Mouse (Mus musculus): ENCODE results near the gene Rtn4.
A peak's percentile ranks its signal among the peaks of the same experiment; 100 is the strongest.
"Not testable (repeated sequence)": the region's sequence is repeated elsewhere in the genome, so short reads cannot be mapped to it uniquely, and the experiment has no call there.

The Rtn4 gene

GRCm38 (mm10) chr11:29692683-29693272 is at the start of gene Rtn4:
Gene Rtn4, plus strand, starts transcription at chr11:29692947.
- peak; percentile 98 for DNase-seq (ENCODE audit: low spot score)

DNA sequence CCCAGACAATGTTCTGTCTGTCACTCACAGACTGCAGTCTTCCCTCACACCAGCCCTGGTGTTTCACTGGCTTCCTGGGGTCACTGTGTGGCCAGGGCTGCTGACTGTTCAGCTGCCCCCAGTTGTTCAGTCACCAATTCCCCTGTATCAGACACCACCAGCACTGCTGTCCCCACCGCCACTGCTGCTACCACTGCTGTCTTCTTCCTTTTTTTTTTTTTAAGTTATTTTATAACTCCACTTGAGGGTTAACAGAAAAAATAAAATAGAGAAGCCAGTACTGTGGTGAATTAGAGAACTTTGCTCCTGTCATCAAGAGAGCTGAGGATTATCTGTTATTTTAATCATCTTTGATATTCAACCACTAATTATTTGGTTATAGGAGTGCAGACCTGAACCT is 48.3 kb upstream of the Rtn4 start:
- no peak for DNase-seq (ENCODE audit: low spot score)

DNA sequence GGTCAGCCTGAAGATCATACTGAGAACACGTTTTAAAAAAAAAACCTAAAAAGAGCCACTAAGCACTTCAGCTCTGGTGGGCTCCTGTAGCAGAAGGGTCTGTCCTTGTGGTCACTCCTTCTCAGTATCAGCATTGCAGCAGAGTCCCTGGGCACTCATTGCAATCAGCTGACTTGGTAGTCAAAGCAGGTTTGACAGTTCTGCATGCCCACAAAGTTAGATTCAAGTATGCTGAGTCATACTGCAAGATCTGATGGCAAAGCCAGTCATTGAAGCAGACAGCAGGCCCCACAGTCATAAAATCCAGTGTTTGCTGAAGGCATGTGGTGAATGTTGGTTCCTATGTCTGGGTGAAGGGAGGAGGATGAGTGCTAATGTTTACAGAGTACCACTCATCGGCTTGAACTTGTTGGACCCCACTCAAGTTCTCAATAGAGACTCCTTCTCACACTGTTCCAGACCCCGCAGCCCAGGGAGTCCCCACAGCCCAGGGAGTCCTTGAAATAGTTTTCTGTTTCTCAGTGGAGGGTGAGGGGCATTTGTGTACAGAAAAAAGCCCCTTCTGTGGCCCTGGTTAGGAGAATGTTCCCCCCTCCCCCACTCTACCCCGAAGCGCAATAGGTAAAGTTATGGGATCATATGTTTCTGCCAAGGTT is 47.2 kb upstream of the Rtn4 start:
- no peak for DNase-seq (ENCODE audit: low spot score)

- no peak for DNase-seq (ENCODE audit: low spot score)
These were observed 45.0 kb upstream of the Rtn4 start for GRCm38 (mm10) chr11:29647568-29648319.

GRCm38 (mm10) chr11:29655381-29655780 is 37.4 kb upstream of the Rtn4 start:
- DNase-seq (ENCODE audit: low spot score), result not testable (repeated sequence)

GRCm38 (mm10) chr11:29660740-29661139 is 32.0 kb upstream of the Rtn4 start:
- no peak for DNase-seq (ENCODE audit: low spot score)

DNA sequence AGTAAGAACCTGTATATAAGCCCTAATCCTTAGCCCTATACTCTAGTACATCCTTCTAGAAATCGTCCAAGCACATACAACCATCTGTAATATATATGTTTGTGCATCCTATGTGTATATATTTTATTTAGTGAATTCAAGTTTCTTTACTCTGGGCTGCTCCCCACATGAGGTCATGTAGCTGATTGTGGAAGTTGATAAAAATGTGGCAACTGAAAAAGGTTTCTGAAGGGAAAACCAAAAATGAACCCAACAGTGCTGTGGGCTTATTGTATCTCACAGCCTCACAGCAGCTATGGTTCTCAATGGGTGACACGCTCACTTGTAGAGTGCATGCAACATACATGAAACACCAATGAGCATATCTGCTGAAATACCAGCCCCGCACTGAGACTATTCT is 25.1 kb upstream of the Rtn4 start:
- no peak for DNase-seq (ENCODE audit: low spot score)

- no peak for DNase-seq (ENCODE audit: low spot score)
These were observed 23.0 kb upstream of the Rtn4 start for GRCm38 (mm10) chr11:29669706-29670105.

GRCm38 (mm10) chr11:29673359-29673758 is 19.4 kb upstream of the Rtn4 start:
- DNase-seq (ENCODE audit: low spot score), result no peak

GRCm38 (mm10) chr11:29676718-29677117 is 16.0 kb upstream of the Rtn4 start:
- no peak for DNase-seq (ENCODE audit: low spot score)

DNA sequence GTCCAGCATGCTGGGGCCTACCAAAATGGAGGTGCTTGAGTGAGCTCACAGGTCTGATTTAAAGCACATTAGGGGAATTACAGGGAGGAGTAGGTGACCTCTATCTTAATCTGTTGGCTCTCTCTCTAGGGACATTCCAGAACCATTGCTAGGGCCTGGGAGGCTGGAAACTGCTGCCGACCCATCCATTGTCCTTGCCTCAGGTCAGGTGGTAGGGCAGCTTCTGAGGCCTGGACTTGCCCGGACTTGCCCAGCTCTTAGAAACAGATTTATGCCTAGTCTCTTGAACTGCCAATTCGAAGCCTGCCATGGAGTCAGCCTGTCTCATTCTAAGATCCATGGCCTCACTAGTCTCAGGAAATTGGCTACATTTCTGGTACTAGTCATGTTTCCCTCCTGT is 12.8 kb upstream of the Rtn4 start:
- no peak for DNase-seq (ENCODE audit: low spot score)

- no peak for DNase-seq (ENCODE audit: low spot score)
These were observed 12.0 kb upstream of the Rtn4 start for GRCm38 (mm10) chr11:29680771-29681170.

GRCm38 (mm10) chr11:29684272-29684671 is 8.5 kb upstream of the Rtn4 start:
- DNase-seq (ENCODE audit: low spot score), result no peak

- DNase-seq (ENCODE audit: low spot score), result no peak
These were observed 6.6 kb upstream of the Rtn4 start for GRCm38 (mm10) chr11:29686176-29686575.

DNA sequence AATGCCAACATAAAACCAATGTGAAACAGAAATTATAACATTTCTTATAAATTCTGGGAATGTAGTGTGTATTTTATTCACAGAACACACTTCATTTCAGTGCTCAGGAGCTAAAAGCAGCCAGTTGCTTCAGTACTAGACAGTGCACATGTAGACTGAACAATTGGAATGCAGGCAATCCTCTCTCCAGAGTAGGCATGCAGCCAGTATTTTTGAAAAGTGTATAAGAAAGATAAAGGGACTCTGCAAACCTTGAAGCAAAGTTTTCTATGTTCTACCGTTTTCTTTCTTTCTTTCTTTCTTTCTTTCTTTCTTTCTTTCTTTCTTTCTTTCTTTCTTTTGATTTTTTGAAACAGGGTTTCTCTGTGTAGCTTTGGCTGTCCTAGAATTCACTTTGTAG is 1.2 kb upstream of the Rtn4 start:
- no peak for DNase-seq (ENCODE audit: low spot score)

- no peak for DNase-seq (ENCODE audit: low spot score)
These were observed 550 bp upstream of the Rtn4 start for GRCm38 (mm10) chr11:29692111-29692682.

DNA sequence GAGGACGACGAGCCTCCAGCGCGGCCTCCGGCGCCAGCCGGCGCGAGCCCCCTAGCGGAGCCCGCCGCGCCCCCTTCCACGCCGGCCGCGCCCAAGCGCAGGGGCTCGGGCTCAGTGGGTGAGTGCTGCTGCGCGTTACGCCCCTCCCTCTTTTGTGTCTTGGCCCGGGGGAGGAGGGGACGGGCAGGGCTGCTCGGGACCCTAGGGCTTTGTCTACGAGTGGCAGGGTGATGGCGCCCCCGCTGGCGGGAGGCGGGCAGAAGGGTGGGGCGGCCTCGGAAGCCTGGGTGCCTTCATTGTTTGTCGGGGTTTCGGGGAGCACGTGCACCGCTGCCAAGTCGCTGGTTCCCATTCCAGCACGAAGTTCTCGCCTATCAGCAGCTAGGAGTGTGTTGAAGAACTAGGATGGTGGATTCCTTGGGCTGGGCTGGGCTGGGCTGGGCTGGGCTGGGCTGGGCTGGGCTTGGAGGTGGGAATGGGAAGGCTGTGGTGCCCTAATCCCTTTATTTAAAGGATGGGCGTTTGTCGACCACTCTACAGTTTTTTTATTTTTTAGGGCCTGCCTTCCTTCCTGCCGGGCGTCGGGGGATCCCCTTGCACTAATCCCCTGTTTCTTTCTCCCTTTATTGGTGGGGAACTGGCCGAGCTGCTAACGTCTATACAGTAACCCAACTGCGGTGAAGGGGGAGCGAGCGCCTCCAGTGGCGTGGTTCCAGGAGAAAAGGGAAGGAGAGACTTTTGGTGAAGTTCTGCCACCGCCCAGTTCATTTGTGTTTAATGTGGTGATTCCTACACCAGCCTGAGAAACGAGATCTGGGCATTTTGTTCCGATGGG is 1.0 kb downstream of the Rtn4 start:
- peak; percentile 81 for DNase-seq (ENCODE audit: low spot score)

GRCm38 (mm10) chr11:29694754-29695153 is 2.0 kb downstream of the Rtn4 start:
- no peak for DNase-seq (ENCODE audit: low spot score)

DNA sequence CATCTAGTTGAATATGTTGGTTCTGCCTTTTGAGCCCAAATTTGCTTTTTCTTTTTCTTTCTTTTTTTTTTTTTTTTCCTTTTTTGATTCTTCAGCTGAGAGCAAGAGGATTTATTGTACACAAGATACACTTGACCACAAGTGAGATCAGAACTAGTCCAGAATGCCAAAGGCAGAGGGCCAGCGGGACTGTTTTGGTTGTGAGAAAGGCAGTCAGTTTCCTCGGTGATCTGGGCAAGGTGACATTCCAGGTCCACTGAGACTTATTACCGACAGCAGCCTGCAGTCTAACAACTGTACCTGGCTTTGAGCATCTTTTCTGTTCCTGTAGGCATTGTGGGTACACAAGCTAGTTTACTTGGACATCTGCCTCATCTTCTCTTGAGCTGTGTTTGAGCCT is 10.0 kb downstream of the Rtn4 start:
- no peak for DNase-seq (ENCODE audit: low spot score)

DNA sequence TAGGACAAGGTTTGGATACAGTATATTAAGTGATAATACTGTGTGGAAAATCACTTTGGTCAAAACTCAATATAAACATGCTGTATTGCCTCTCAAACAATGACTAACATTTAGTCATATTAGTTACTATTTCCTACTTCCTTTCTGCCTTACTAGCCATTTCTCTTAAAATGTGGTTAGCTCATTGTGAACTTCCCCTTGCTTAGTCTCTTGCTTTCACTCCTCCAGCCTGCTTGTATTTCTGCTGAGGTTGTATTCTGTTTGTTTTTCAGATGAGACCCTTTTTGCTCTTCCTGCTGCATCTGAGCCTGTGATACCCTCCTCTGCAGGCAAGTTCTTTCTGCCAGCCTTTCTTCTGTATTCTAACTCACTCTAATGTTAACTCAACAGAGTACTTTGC is 12.5 kb downstream of the Rtn4 start:
- no peak for DNase-seq (ENCODE audit: low spot score)

- no peak for DNase-seq (ENCODE audit: low spot score)
These were observed 14.1 kb downstream of the Rtn4 start for GRCm38 (mm10) chr11:29706845-29707244.

DNA sequence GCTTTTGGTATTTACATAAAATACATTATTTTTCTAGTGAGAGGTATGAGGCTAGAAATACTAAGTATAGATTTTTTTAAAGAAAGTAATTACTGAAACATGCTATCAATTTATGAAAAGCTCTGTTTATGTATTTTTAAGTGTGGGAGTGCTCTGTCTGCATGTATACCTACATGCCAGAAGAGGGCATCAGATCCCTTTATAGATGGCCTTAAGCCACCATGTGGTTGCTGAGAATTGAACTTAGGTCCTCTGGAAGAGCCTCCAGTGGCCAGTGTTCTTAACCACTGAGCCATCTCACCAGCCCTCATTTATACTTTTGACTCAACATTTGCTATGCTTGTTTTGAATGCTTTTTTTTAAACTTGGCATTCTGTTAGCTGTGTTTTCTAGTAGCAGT is 16.8 kb downstream of the Rtn4 start:
- DNase-seq (ENCODE audit: low spot score), result no peak
